Mouse (Mus musculus) liver, embryonic 13.5 days (tissue): ENCODE results near the gene Cep131. TPM values are rescaled to one million over a fixed set of nuclear protein-coding genes. Genes with fewer than 3 reads are reported as not detected.
A peak's percentile ranks its signal among the peaks of the same experiment; 100 is the strongest.

Experiments
- ATAC-seq: fragments of 200-750 bp; cut with Nextera tagmentation; 2 replicates; pipeline ENCODE4 v1.8.0; 2017; ENCODE audit warnings: low read depth, mild to moderate bottlenecking, moderate number of reproducible peaks, moderate library complexity
- DNase-seq: peaks from one replicate; pipeline ENCODE4 v3.0.0; 2022
- H3K27ac ChIP-seq: fragments of 300-500 bp; sonication (generic); 2 replicates; pipeline ENCODE4 v1.5.1; 2015; ENCODE audit warnings: moderate library complexity, mild to moderate bottlenecking, inconsistent platforms
- H3K27me3 ChIP-seq: fragments of 300-500 bp; sonication (generic); 2 replicates; pipeline ENCODE4 v1.6.1; 2015; ENCODE audit warnings: mild to moderate bottlenecking, inconsistent platforms
- H3K36me3 ChIP-seq: fragments of 300-500 bp; sonication (generic); 2 replicates; pipeline ENCODE4 v1.6.1; 2015; ENCODE audit warnings: mild to moderate bottlenecking, inconsistent platforms
- H3K4me1 ChIP-seq: fragments of 300-500 bp; sonication (generic); replicated peaks from 2 replicates; pipeline ENCODE4 v1.6.1; 2015; ENCODE audit warnings: inconsistent platforms
- H3K4me2 ChIP-seq: fragments of 300-500 bp; sonication (generic); 2 replicates; pipeline ENCODE4 v1.6.1; 2015; ENCODE audit warnings: inconsistent platforms, mild to moderate bottlenecking, moderate library complexity
- H3K4me3 ChIP-seq: fragments of 300-500 bp; sonication (generic); replicated peaks from 2 replicates; pipeline ENCODE4 v1.5.1; 2015; ENCODE audit warnings: mild to moderate bottlenecking, inconsistent platforms
- H3K9ac ChIP-seq: fragments of 300-500 bp; sonication (generic); 2 replicates; pipeline ENCODE4 v1.6.1; 2015; ENCODE audit warnings: mild to moderate bottlenecking, inconsistent platforms
- H3K9me3 ChIP-seq: fragments of 300-500 bp; sonication (generic); replicated peaks from 2 replicates; pipeline ENCODE4 v1.6.1; 2016; ENCODE audit warnings: inconsistent platforms
- WGBS: fragments of 180-500 bp; shearing (Covaris S2); methylation state at CpG from one replicate; pipeline ENCODE4 v1.1.7; 2015; ENCODE audit not compliant: insufficient replicate concordance; 5-methylcytosine and 5-hydroxymethylcytosine counted together
- polyA plus RNA-seq: library from polyadenylated mRNA; unstranded; fragments of >200 nt; fragmentation: Nextera tagmentation; extraction: Ambion mirVana; gene quantifications from 2 replicates; pipeline ENCODE4 v1.2.1, GENCODE M21; 2015

The Cep131 gene
- polyA plus RNA-seq, 1 experiment from 2014 or later: 4.8 TPM

- ATAC-seq (no peak), DNase-seq (no peak)
- Histone ChIP-seq H3K4me2 (peak overlapping the region; percentile 61; the same call in 1 of the 2 replicates), H3K27me3 (peaks cover 62% of the 10 kb centered on the region), H3K9ac (no peak overlapping the region), H3K9me3 (no peaks in the 10 kb centered on the region), H3K36me3 (no peaks in the 10 kb centered on the region), H3K4me3 (no peak overlapping the region), H3K4me1 (peaks cover 20% of the 10 kb centered on the region), H3K27ac (no peak overlapping the region)
- WGBS: 17% methylated on average over 23 of the region's 23 CpGs
Measured at GRCm38 (mm10) chr11:120047531-120048251, 38.9 kb downstream of the Cep131 start.

GRCm38 (mm10) chr11:120046553-120047191, 40.0 kb downstream of the Cep131 start, which contains the start of gene Aatk:
Gene Aatk (minus strand): TSS chr11:120047167.
- H3K27me3 ChIP-seq: peaks cover 62% of the 10 kb centered on the region
- no peak for DNase-seq

GRCm38 (mm10) chr11:120045839-120046552, 40.6 kb downstream of the Cep131 start:
- Histone ChIP-seq H3K36me3 (no peaks in the 10 kb centered on the region), H3K4me3 (no peak overlapping the region; the same call in 1 of the 2 replicates), H3K4me1 (peaks cover 36% of the 10 kb centered on the region), H3K27me3 (peaks cover 56% of the 10 kb centered on the region), H3K27ac (no peak overlapping the region), H3K9me3 (no peaks in the 10 kb centered on the region), H3K4me2 (peak overlapping the region; percentile 61; the same call in 1 of the 2 replicates), H3K9ac (no peak overlapping the region)
- ATAC-seq: no peak
- 57% methylated on average over 11 of the region's 11 CpGs for WGBS
- DNase-seq: no peak

More at GRCm38 (mm10) chr11:120046553-120047191, 40.0 kb downstream of the Cep131 start, which contains the start of gene Aatk:
- Histone ChIP-seq H3K36me3 (no peaks in the 10 kb centered on the region), H3K4me1 (peaks cover 30% of the 10 kb centered on the region), H3K4me2 (peak within 1 kb of the TSS; percentile 61), H3K27ac (no peak within 1 kb of the TSS), H3K4me3 (peak within 1 kb of the TSS; percentile 45), H3K9me3 (no peaks in the 10 kb centered on the region), H3K9ac (no peak within 1 kb of the TSS)
- ATAC-seq: no peak
- 3% methylated on average over 56 of the region's 63 CpGs for WGBS

GRCm38 (mm10) chr11:120045341-120045740, 41.3 kb downstream of the Cep131 start:
- Histone ChIP-seq H3K9me3 (no peaks in the 10 kb centered on the region), H3K27ac (no peak overlapping the region), H3K27me3 (peaks cover 53% of the 10 kb centered on the region), H3K36me3 (no peaks in the 10 kb centered on the region), H3K4me1 (peaks cover 41% of the 10 kb centered on the region), H3K4me2 (no peak overlapping the region), H3K9ac (no peak overlapping the region), H3K4me3 (no peak overlapping the region)
- no peak for ATAC-seq
- 61% methylated on average over 4 of the region's 4 CpGs for WGBS
- no peak for DNase-seq

- peaks cover 41% of the 10 kb centered on the region for H3K4me1 ChIP-seq
- ATAC-seq (no peak), DNase-seq (no peak)
- no peak overlapping the region for H3K4me3 ChIP-seq
- H3K9ac ChIP-seq: no peak overlapping the region
- no peak overlapping the region for H3K4me2 ChIP-seq
- WGBS: 42% methylated on average over 7 of the region's 7 CpGs
- H3K9me3 ChIP-seq: no peaks in the 10 kb centered on the region
- H3K27ac ChIP-seq: peak overlapping the region; percentile 51
- H3K27me3 ChIP-seq: peaks cover 26% of the 10 kb centered on the region
- H3K36me3 ChIP-seq: no peaks in the 10 kb centered on the region
Measured at GRCm38 (mm10) chr11:120042141-120042838, 44.3 kb downstream of the Cep131 start.

GRCm38 (mm10) chr11:120041191-120042123, 45.2 kb downstream of the Cep131 start:
- no peak for DNase-seq
- H3K4me1 ChIP-seq: peaks cover 35% of the 10 kb centered on the region

GRCm38 (mm10) chr11:120040440-120040839, 46.2 kb downstream of the Cep131 start:
- no peak for DNase-seq
- Histone ChIP-seq H3K4me1 (peaks cover 29% of the 10 kb centered on the region), H3K27ac (no peak overlapping the region), H3K36me3 (no peaks in the 10 kb centered on the region), H3K9me3 (no peaks in the 10 kb centered on the region), H3K4me2 (peak overlapping the region; percentile 21; the same call in 1 of the 2 replicates), H3K27me3 (peaks cover 7% of the 10 kb centered on the region), H3K4me3 (no peak overlapping the region), H3K9ac (no peak overlapping the region)
- ATAC-seq: no peak
- 36% methylated on average over 8 of the region's 8 CpGs for WGBS

More at GRCm38 (mm10) chr11:120041191-120042123, 45.2 kb downstream of the Cep131 start:
- Histone ChIP-seq H3K36me3 (no peaks in the 10 kb centered on the region), H3K27ac (peak overlapping the region; percentile 51), H3K9ac (no peak overlapping the region), H3K27me3 (peaks cover 17% of the 10 kb centered on the region), H3K4me3 (no peak overlapping the region; the same call in 1 of the 2 replicates), H3K4me2 (peak overlapping the region; percentile 21; the same call in 1 of the 2 replicates), H3K9me3 (no peaks in the 10 kb centered on the region)
- peak; percentile 66 for ATAC-seq
- WGBS: 44% methylated on average over 13 of the region's 13 CpGs

- Histone ChIP-seq H3K9me3 (no peaks in the 10 kb centered on the region), H3K9ac (no peak overlapping the region), H3K4me1 (peaks cover 34% of the 10 kb centered on the region), H3K4me2 (no peak overlapping the region), H3K27me3 (no peaks in the 10 kb centered on the region), H3K27ac (peak overlapping the region; percentile 40), H3K4me3 (no peak overlapping the region), H3K36me3 (no peaks in the 10 kb centered on the region)
- no peak for DNase-seq
- 28% methylated on average over 4 of the region's 4 CpGs for WGBS
- no peak for ATAC-seq
Measured at GRCm38 (mm10) chr11:120039581-120039980, 47.0 kb downstream of the Cep131 start.

- no peaks in the 10 kb centered on the region for H3K36me3 ChIP-seq
- ATAC-seq: no peak
- 29% methylated on average over 5 of the region's 5 CpGs for WGBS
Measured at GRCm38 (mm10) chr11:120034762-120035161, 51.9 kb downstream of the Cep131 start.

GRCm38 (mm10) chr11:120034306-120034705, 52.3 kb downstream of the Cep131 start:
- Histone ChIP-seq H3K27me3 (no peaks in the 10 kb centered on the region), H3K36me3 (no peaks in the 10 kb centered on the region), H3K27ac (no peak overlapping the region), H3K9me3 (no peaks in the 10 kb centered on the region), H3K4me3 (no peak overlapping the region), H3K9ac (no peak overlapping the region), H3K4me2 (no peak overlapping the region), H3K4me1 (peaks cover 16% of the 10 kb centered on the region)
- ATAC-seq: no peak
- 32% methylated on average over 3 of the region's 3 CpGs for WGBS
- no peak for DNase-seq

More at GRCm38 (mm10) chr11:120034762-120035161, 51.9 kb downstream of the Cep131 start:
- H3K9ac ChIP-seq: no peak overlapping the region
- H3K27me3 ChIP-seq: no peaks in the 10 kb centered on the region
- no peaks in the 10 kb centered on the region for H3K9me3 ChIP-seq
- H3K4me1 ChIP-seq: peaks cover 18% of the 10 kb centered on the region
- no peak overlapping the region for H3K4me2 ChIP-seq
- H3K27ac ChIP-seq: no peak overlapping the region
- no peak overlapping the region for H3K4me3 ChIP-seq
- DNase-seq: no peak
